Mouse (Mus musculus): ENCODE results near the gene Tcf7l2. TPM values are rescaled to one million over a fixed set of nuclear protein-coding genes. Genes with fewer than 3 reads are reported as not detected.

The Tcf7l2 gene
- polyA plus RNA-seq, 1 experiment from 2014 or later, result 180 TPM

DNA sequence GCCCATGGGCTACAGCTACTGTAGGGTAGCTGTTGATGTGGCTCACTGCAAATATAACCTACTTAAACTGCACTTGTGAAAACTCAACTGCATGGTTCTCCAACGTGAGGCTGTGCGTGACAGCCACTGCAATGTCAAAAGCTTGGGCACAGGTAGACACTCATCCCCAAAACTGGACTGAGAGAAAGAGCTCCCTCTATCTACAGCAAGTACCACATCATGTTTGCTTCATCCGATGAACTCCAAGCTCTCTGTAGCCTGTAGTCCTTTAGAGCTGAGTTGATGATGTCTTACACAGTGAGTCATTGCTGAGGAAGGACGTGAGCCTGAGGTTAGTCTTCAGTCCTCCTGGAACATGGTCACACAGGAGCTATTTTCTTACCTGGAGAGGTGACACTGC lies 115.7 kb downstream of the Tcf7l2 start:
- Histone ChIP-seq H3K27me3 (no peaks in the 10 kb centered on the region), H3K4me3 (no peak overlapping the region), H3K4me1 (peaks cover 37% of the 10 kb centered on the region), H3K4me2 (replicated peaks) (no peak overlapping the region), H3K27ac (no peak overlapping the region), H3K9ac (no peak overlapping the region), H3K36me3 (peaks cover 16% of the 10 kb centered on the region; the same call in 1 of the 2 replicates), H3K9me3 (no peaks in the 10 kb centered on the region)
- no peak for ATAC-seq (ENCODE audit: low FRiP score, low read depth)
- 86% methylated on average over 4 of the region's 4 CpGs for WGBS

DNA sequence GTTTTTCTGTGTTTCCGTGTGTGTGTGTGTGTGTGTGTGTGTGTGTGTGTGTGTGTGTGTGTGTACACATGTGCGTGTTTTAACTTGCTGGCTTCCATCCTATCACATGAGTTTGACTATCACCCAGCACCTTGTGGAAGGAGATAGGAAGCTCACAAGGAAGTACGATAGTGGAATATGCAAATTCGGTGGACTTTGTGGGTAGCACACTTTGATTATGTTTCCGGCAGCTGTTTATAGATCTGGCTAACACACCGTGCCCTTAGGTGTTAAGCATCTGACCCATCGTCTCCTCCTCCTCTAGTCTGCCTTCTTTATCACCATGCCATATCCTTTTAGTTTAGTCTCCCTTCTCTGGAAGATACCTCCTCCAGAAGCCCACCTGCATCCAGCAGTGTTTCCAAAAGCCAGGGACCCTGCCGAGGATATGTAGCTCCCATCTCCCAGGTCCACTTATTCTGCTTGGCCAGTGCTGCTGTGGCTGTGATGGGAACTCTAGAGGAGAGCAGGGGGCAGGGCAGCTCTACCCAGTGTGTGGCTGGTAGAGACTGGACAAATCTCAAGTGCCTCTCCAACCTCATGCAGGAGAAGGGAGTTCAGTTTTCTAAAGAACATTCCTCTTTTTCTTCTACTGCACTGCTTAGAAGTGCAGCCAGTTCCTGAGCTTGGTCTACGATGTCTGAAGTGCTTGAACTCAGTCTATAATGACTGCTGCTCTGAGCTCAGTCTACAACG lies 118.6 kb downstream of the Tcf7l2 start:
- Histone ChIP-seq H3K4me1 (peaks cover 43% of the 10 kb centered on the region), H3K27me3 (no peaks in the 10 kb centered on the region), H3K4me2 (replicated peaks) (no peak overlapping the region), H3K9ac (no peak overlapping the region), H3K9me3 (no peaks in the 10 kb centered on the region), H3K27ac (no peak overlapping the region), H3K4me3 (no peak overlapping the region), H3K36me3 (peaks cover 26% of the 10 kb centered on the region)
- 77% methylated on average over 10 of the region's 10 CpGs for WGBS
- ATAC-seq (ENCODE audit: low FRiP score, low read depth), result no peak

DNA sequence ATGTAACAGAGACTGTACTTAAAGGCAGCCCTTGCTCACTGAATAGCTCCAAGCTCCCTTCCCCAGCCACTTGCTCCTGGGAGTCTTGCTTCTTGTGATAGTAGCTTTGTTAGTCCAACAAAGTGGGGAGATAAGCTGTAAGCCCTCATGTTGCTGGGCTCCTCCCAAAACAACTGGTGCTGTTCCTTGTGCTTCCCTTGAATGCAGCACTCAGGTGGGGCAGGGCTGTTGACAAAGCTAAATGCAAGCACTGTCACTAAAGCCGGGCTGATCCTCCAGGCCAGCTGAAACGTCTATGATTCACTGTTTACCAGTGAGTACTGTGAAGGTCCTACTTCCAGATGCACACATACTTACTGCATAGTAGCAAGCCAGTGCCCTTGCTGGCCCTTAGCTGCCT lies 120.1 kb downstream of the Tcf7l2 start:
- WGBS, result 65% methylated on average over 2 of the region's 2 CpGs
- Histone ChIP-seq H3K27ac (no peak overlapping the region), H3K27me3 (no peaks in the 10 kb centered on the region), H3K36me3 (peaks cover 34% of the 10 kb centered on the region), H3K9me3 (no peaks in the 10 kb centered on the region), H3K4me3 (no peak overlapping the region), H3K4me1 (peaks cover 49% of the 10 kb centered on the region), H3K4me2 (replicated peaks) (no peak overlapping the region), H3K9ac (no peak overlapping the region; the same call in 1 of the 2 replicates)
- no peak for ATAC-seq (ENCODE audit: low FRiP score, low read depth)

DNA sequence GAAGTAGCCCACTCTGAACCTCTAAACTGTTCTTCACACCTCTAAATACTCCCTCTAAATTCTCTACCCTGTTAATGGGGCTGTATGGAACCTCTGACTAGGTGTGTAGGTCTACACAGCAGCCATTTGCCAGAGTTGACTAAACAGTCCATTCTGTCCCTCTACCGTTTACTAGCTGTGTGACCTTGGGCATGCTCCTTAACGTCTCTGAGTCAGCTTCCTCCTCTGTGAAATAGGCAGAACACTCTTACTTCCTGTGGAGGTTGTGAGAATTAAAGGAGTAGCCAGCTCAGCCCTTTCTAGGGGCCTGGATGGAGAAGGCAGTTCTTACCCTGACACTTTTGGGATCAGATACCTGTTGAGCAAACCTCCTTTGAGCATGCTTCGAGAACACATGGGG lies 120.9 kb downstream of the Tcf7l2 start:
- Histone ChIP-seq H3K27me3 (no peaks in the 10 kb centered on the region), H3K4me3 (no peak overlapping the region), H3K27ac (no peak overlapping the region), H3K36me3 (peaks cover 36% of the 10 kb centered on the region), H3K9me3 (no peaks in the 10 kb centered on the region), H3K9ac (no peak overlapping the region), H3K4me1 (peaks cover 52% of the 10 kb centered on the region), H3K4me2 (replicated peaks) (no peak overlapping the region)
- WGBS, result 74% methylated on average over 3 of the region's 3 CpGs
- no peak for ATAC-seq (ENCODE audit: low FRiP score, low read depth)

DNA sequence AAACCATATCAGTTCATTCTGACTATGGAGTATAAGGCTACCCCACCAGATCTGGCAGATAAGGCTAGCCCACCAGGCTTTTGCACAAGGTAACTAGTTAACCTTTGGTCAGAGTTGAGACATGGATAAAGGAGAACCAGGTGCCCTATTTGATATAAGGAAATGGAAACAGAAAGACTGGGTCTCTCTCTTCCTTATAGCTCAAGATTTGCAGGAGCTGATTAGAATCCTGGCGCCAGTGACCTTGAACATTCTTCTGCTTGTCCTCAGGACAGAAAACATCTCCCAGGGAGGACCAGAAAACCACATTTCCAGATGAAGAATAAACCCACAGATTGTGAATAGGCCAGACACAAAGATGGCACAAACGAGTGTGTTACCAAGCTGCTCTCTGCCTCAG lies 123.4 kb downstream of the Tcf7l2 start:
- H3K27me3 ChIP-seq, result no peaks in the 10 kb centered on the region
- H3K9me3 ChIP-seq, result no peaks in the 10 kb centered on the region
- 95% methylated on average over 2 of the region's 2 CpGs for WGBS

DNA sequence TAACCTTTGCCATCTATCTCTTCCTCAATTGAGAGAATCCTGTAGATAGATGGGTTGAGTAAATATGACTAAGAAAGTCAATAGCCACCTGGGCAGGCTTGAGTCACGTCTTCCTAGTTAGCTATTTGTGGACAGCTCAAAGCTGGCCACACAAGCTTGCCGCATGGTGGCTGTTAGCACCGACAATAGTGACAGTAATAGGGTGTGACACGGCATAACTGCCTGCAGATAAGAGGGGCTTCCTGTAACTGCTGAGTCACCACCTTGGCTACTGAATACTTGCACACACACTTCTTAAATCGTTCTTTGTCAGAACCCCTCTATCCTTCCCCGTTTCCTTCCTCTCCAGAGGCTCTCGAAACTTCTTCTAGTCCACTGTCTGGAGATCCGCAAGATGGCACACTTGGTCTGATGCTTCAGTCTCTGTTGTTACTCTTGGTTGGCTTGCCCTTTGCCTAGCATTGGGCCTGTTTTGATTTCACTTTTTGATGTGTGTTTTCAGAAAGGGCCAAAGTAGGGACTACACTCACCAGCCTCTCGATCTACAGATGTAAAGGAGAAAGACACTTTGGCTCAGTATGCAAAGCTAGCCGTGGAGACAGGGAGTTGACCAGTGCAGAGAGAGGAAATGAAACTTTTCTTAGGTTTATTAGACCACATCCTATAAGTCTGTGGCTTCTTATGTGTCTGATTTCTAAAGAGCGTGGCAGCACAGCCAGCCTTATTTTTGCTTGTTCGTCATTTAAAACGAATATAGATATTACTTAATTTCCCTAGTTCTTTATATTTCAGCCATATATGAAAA lies 124.4 kb downstream of the Tcf7l2 start:
- WGBS, result 86% methylated on average over 13 of the region's 13 CpGs
- H3K9ac ChIP-seq, result no peak overlapping the region
- H3K9me3 ChIP-seq, result no peaks in the 10 kb centered on the region
- no peak overlapping the region for H3K27ac ChIP-seq
- no peak for ATAC-seq (ENCODE audit: low FRiP score, low read depth)
- H3K36me3 ChIP-seq, result peaks cover 33% of the 10 kb centered on the region
- H3K4me1 ChIP-seq, result peaks cover 66% of the 10 kb centered on the region
- H3K4me2 ChIP-seq (replicated peaks), result no peak overlapping the region
- no peak overlapping the region for H3K4me3 ChIP-seq
- H3K27me3 ChIP-seq, result no peaks in the 10 kb centered on the region

More for the DNA sequence above, 123.4 kb downstream of the Tcf7l2 start:
- H3K36me3 ChIP-seq, result peaks cover 37% of the 10 kb centered on the region
- H3K27ac ChIP-seq, result no peak overlapping the region
- no peak for ATAC-seq (ENCODE audit: low FRiP score, low read depth)
- no peak overlapping the region for H3K9ac ChIP-seq
- H3K4me1 ChIP-seq, result peaks cover 63% of the 10 kb centered on the region
- no peak overlapping the region for H3K4me2 ChIP-seq (replicated peaks)
- no peak overlapping the region for H3K4me3 ChIP-seq

DNA sequence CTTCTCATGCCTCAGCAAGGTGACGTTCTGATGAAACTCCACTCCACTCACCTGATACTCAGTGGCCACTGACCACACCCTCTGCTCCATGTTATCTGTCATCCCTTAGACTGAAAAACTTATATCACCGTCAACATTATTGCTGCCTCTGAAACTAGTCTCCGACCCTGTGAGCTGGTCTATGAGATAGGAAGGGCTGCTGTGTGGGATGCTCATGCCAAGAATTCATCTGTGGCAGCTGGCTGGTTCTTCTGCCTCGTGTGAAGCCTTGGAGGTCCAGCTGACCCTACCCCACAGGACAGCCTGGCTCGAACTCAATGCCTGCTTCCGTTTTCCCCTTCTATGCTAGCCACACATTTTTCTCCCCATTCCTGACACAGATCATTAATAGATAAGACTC lies 125.6 kb downstream of the Tcf7l2 start:
- Histone ChIP-seq H3K4me1 (peaks cover 70% of the 10 kb centered on the region), H3K4me3 (no peak overlapping the region), H3K4me2 (replicated peaks) (no peak overlapping the region), H3K36me3 (peaks cover 33% of the 10 kb centered on the region), H3K27me3 (no peaks in the 10 kb centered on the region), H3K9me3 (no peaks in the 10 kb centered on the region), H3K9ac (no peak overlapping the region), H3K27ac (no peak overlapping the region)
- ATAC-seq (ENCODE audit: low FRiP score, low read depth), result no peak
- 77% methylated on average over 6 of the region's 6 CpGs for WGBS

DNA sequence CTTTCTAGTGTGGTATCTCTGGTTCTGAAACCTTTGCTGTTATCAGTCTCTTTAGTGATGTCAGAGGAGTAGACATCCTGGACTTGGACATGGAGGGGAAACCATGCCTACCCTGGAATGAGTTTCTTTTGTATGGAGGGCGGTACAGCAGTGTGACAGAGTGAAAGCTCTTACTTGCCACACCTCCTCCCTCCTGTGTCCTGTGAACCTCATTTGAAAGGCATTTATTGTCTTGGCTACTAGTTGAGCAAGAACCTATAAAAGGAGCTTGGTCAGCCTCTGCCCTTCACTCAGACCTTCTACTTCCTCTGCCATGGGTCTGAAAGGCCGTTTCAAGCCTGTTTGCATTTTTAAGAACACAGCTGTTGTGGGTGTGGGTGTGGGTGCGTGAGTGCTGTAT lies 126.3 kb downstream of the Tcf7l2 start:
- no peak overlapping the region for H3K4me3 ChIP-seq
- H3K27me3 ChIP-seq, result no peaks in the 10 kb centered on the region
- peaks cover 33% of the 10 kb centered on the region for H3K36me3 ChIP-seq
- WGBS, result 42% methylated on average over 3 of the region's 3 CpGs
- H3K4me2 ChIP-seq (replicated peaks), result no peak overlapping the region
- no peak overlapping the region for H3K9ac ChIP-seq
- no peaks in the 10 kb centered on the region for H3K9me3 ChIP-seq
- H3K4me1 ChIP-seq, result peaks cover 70% of the 10 kb centered on the region
- no peak for ATAC-seq (ENCODE audit: low FRiP score, low read depth)
- H3K27ac ChIP-seq, result no peak overlapping the region

DNA sequence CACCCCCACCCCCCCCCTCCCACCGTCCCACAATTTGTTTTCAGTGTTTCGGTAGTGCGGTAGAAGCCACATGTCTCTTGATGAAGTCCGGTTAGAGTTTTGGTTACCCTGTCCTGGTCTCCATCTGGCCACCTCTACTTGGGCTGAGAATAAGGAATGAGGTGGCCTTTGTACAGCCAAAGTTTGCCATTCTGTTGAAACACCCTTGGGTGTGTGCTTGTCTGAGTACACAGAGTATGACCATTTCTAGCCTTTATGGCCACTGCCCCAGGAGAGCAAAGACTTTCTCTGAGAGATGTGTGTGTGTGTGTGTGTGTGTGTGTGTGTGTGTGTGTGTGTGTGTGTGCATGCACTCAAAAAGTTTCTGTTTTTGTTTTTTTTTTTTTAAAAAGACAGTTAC lies 127.0 kb downstream of the Tcf7l2 start:
- no peak for ATAC-seq (ENCODE audit: low FRiP score, low read depth)
- Histone ChIP-seq H3K27me3 (no peaks in the 10 kb centered on the region), H3K4me2 (replicated peaks) (no peak overlapping the region), H3K27ac (no peak overlapping the region), H3K36me3 (peaks cover 37% of the 10 kb centered on the region), H3K9me3 (no peaks in the 10 kb centered on the region), H3K4me3 (no peak overlapping the region), H3K4me1 (peaks cover 70% of the 10 kb centered on the region), H3K9ac (no peak overlapping the region)
- 92% methylated on average over 4 of the region's 4 CpGs for WGBS

DNA sequence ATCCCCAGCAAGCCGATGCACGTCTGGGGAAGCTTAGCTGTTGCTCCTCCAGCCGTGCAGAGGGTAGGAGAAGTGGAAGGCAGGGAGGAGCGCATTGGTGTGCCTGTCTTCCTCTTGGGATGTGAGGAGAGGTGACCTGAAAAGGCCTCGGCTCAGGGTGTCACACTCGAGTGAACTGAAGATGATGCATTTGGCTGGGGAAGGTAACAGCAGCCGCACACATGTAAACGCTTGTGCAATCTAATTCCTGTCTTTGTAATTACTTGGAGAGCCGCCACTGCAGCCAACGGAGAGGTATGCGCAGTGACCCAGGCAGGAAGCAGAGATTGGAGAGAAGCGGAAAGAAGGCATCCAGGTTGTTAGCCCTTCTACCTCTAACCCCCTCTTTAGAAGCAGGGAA lies 129.2 kb downstream of the Tcf7l2 start:
- H3K27me3 ChIP-seq, result no peaks in the 10 kb centered on the region
- H3K27ac ChIP-seq, result no peak overlapping the region
- H3K4me1 ChIP-seq, result peaks cover 80% of the 10 kb centered on the region
- no peak overlapping the region for H3K4me3 ChIP-seq
- H3K9ac ChIP-seq, result no peak overlapping the region
- no peaks in the 10 kb centered on the region for H3K9me3 ChIP-seq
- 63% methylated on average over 12 of the region's 12 CpGs for WGBS
- H3K4me2 ChIP-seq (replicated peaks), result no peak overlapping the region
- no peak for ATAC-seq (ENCODE audit: low FRiP score, low read depth)
- H3K36me3 ChIP-seq, result peaks cover 22% of the 10 kb centered on the region

DNA sequence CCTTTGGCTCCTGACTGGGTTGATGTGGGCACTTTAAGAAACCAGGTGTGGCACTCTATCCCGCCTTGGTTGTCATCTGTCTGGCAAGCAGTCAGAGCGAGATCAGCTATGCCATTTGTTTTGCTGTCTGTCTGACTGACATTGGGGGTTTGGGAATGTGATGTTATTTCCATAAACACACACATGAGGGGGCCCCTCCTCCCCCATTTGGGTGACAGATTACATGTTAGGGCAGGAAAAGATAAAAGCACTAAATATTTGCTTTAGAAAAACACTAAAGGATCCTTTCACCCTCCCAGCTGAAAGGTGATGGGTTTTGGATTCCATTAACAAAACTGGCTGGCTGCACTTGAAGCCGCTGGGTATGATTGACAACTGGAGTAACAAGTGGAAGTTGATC lies 129.9 kb downstream of the Tcf7l2 start:
- Histone ChIP-seq H3K9ac (no peak overlapping the region), H3K4me1 (peaks cover 81% of the 10 kb centered on the region), H3K27ac (no peak overlapping the region), H3K4me3 (no peak overlapping the region), H3K27me3 (no peaks in the 10 kb centered on the region), H3K4me2 (replicated peaks) (no peak overlapping the region), H3K36me3 (peaks cover 20% of the 10 kb centered on the region), H3K9me3 (no peaks in the 10 kb centered on the region)
- WGBS, result 74% methylated on average over 3 of the region's 3 CpGs
- ATAC-seq (ENCODE audit: low FRiP score, low read depth), result no peak

DNA sequence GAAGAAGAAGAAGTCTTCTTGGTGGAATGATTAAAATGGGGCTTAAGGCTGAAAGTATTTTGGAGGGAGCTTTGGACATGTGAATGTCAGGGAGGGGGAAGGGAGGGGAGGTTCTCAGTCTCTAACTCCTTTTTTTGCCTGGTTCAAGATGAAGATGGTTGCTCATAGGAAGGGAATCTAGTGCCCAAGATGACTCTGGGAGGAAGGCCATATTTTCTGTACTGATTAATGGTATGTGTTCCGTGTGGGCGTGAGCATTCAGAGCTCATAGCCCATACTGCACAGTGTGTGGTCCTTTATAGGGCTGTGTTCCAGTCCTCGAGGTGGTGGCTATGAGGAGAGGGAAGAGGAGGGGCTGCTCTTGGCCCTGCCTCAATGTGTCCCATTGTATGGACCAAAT lies 131.6 kb downstream of the Tcf7l2 start:
- H3K4me3 ChIP-seq, result no peak overlapping the region
- peaks cover 15% of the 10 kb centered on the region for H3K36me3 ChIP-seq
- ATAC-seq (ENCODE audit: low FRiP score, low read depth), result no peak
- H3K27ac ChIP-seq, result 0 out of 2 replicates have a peak overlapping the region, but pooled peaks have one; percentile 22
- H3K4me1 ChIP-seq, result peaks cover 83% of the 10 kb centered on the region
- H3K9ac ChIP-seq, result no peak overlapping the region
- 69% methylated on average over 3 of the region's 3 CpGs for WGBS
- no peak overlapping the region for H3K4me2 ChIP-seq (replicated peaks)
- no peaks in the 10 kb centered on the region for H3K9me3 ChIP-seq
- H3K27me3 ChIP-seq, result no peaks in the 10 kb centered on the region
